Comparison of ENCODE assay signal across 22 mouse cellular contexts in the genomic region with DNA sequence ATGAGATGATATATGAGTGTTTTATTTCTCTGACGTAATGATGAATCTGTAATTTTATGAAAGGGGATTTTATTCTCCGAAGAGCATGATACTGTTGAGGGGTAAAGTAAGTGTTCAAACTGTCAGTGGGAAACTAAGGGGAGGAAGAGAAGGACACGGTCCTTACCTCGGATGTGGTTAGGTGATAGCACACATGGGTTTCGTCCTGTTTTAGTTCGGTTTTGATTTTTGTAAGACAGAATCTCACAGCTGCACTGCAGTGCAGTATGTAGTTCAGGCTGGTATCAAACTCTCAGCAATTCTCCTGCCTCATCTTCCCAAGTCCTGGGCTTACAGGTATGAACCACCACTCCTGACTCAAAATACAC. TPM values are rescaled to one million over a fixed set of nuclear protein-coding genes. Genes with fewer than 3 reads are reported as not detected.
A peak's percentile ranks its signal among the peaks of the same experiment; 100 is the strongest.
DNase-seq lines count a peak whose midpoint lies in the region; ATAC-seq and TF ChIP-seq lines count a peak whose summit lies in the region.
"Had no signal": no experiment of that assay in that cellular context is flagged by ENCODE, and none has a peak within 500 bp of the region (broad histone marks: within the 10 kb centered on the region; RNA-seq: fewer than 3 reads in every experiment).

No protein-coding gene starts in this region.

- TF ChIP-seq CTCF in spleen, adult 2 months (IDR thresholded peaks at IDR 0.05; ENCODE audit: extremely low read depth, insufficient read depth, insufficient read length, insufficient replicate concordance), result no peak
- TF ChIP-seq CTCF in CH12.LX (conservative IDR thresholded peaks at IDR 0.05 in 1 of 2, IDR thresholded peaks at IDR 0.05 in 1 of 2; ENCODE audit: low read depth in 2 of 2, low read length in 2 of 2), result no peak

- peak overlapping the region; percentile 87 for H3K4me2 ChIP-seq in CH12.LX (ENCODE audit: insufficient read depth, low read depth, poor library complexity, severe bottlenecking)
- H3K4me2 ChIP-seq: forebrain, embryonic 13.5 days; hindbrain, embryonic 13.5 days; liver, embryonic 13.5 days; midbrain, embryonic 15.5 days; neural tube, embryonic 13.5 days had no signal

- ATAC-seq in megakaryocyte, adult 5-6 weeks (ENCODE audit: poor library complexity, severe bottlenecking), result 0 out of 2 replicates have a peak, but pooled peaks have one; percentile 18
- ATAC-seq: forebrain, embryonic 13.5 days; midbrain, embryonic 15.5 days had no signal

- H3K79me2 ChIP-seq in CH12.LX (replicated peaks; ENCODE audit: control insufficient read depth, extremely low read depth, insufficient read depth, poor library complexity, severe bottlenecking), result no peaks in the 10 kb centered on the region

- TF ChIP-seq EP300 in CH12.LX (IDR thresholded peaks at IDR 0.05; ENCODE audit: low read length), result peak; percentile 84

- H3K4me3 ChIP-seq in spleen, adult 2 months (ENCODE audit: extremely low read depth, insufficient read depth, insufficient read length), result no peak overlapping the region
- H3K4me3 ChIP-seq in CH12.LX (replicated peaks in 1 of 3; ENCODE audit: low read depth in 2 of 3, low read length in 2 of 3, poor library complexity in 1 of 3), result no peak overlapping the region
- H3K4me3 ChIP-seq: forebrain, embryonic 13.5 days; heart, adult 2 months; hindbrain, embryonic 13.5 days; liver, embryonic 13.5 days; megakaryocyte, embryonic 14.5 days; midbrain, embryonic 15.5 days; neural tube, embryonic 13.5 days had no signal

- in situ Hi-C loops in CH12.LX (cut with MboI; ENCODE audit: low pct_ligation_motif_present, low pct_unique_long_range_greater_than_20kb, low sequenced_read_pairs), result no loop called here

- H3K36me3 ChIP-seq in spleen, adult 2 months (ENCODE audit: control insufficient read depth, insufficient read depth, low read length), result no peaks in the 10 kb centered on the region
- H3K36me3 ChIP-seq in CH12.LX (replicated peaks in 1 of 2; ENCODE audit: control insufficient read depth in 1 of 2, insufficient read depth in 1 of 2, low read length in 1 of 2), result no peaks in the 10 kb centered on the region
- H3K36me3 ChIP-seq: hindbrain, embryonic 13.5 days; liver, embryonic 13.5 days; midbrain, embryonic 15.5 days; neural tube, embryonic 13.5 days had no signal

- TF ChIP-seq RAD21 in CH12.LX (IDR thresholded peaks at IDR 0.05; ENCODE audit: low read depth, low read length), result no peak; the same call in 1 of the 2 replicates

- 13% methylated on average over 6 of the region's 6 CpGs for WGBS in spleen, adult 2 months

- peaks cover 15% of the 10 kb centered on the region for H3K4me1 ChIP-seq in spleen, adult 2 months (ENCODE audit: control insufficient read depth, insufficient read depth, insufficient read length)
- H3K4me1 ChIP-seq in CH12.LX (ENCODE audit: control insufficient read depth in 1 of 2, insufficient read depth in 2 of 2), result peaks cover 6 to 54% of the 10 kb centered on the region in 2 experiments

- DNase-seq in spleen, adult 2 months (ENCODE audit: low read depth in 1 of 2, low spot score in 2 of 2), result peak in 1 of 2 experiments; percentile 22
- DNase-seq in spleen, postnatal 4 days (ENCODE audit: low spot score in 2 of 2), result no peak
- peak; percentile 52 for DNase-seq in CH12.LX (ENCODE audit: extremely low read depth)
- no peak for DNase-seq in left cerebral cortex, postnatal 25 days (ENCODE audit: low spot score in 2 of 2)
- no peak for DNase-seq in gastrocnemius, adult 8-10 months (ENCODE audit: low spot score in 2 of 2)
- no peak for DNase-seq in layer of hippocampus, postnatal 10 days (ENCODE audit: low spot score in 2 of 2)
- DNase-seq: adrenal gland, postnatal 25 days; cerebellum, adult 8-10 months; cerebellum, postnatal 36 days; gastrocnemius, postnatal 25 days; heart, adult 2 months; liver, embryonic 13.5 days; lung, adult 2 months; lung, postnatal 14 days; right cerebral cortex, postnatal 4 days; thymus, postnatal 25 days had no signal

- peak overlapping the region; percentile 40 for H3K9ac ChIP-seq in CH12.LX (ENCODE audit: insufficient read depth, low read depth)
- H3K9ac ChIP-seq: forebrain, embryonic 13.5 days; hindbrain, embryonic 13.5 days; liver, embryonic 13.5 days; midbrain, embryonic 15.5 days; neural tube, embryonic 13.5 days had no signal

- no peaks in the 10 kb centered on the region for H3K9me3 ChIP-seq in CH12.LX (replicated peaks; ENCODE audit: low read length)
- H3K9me3 ChIP-seq: forebrain, embryonic 13.5 days; hindbrain, embryonic 13.5 days; liver, embryonic 13.5 days; megakaryocyte, embryonic 14.5 days; midbrain, embryonic 15.5 days; neural tube, embryonic 13.5 days had no signal

- intact Hi-C loops in left cerebral cortex, postnatal 25 days (cut with DNase I), result no loop called here

- H3K27me3 ChIP-seq in spleen, adult 2 months (ENCODE audit: control insufficient read depth, insufficient read depth, low read length), result no peaks in the 10 kb centered on the region
- H3K27me3 ChIP-seq in CH12.LX (replicated peaks), result no peaks in the 10 kb centered on the region
- H3K27me3 ChIP-seq: forebrain, embryonic 13.5 days; hindbrain, embryonic 13.5 days; liver, embryonic 13.5 days; megakaryocyte, embryonic 14.5 days; midbrain, embryonic 15.5 days; neural tube, embryonic 13.5 days had no signal

- dilution Hi-C loops in CH12.LX (cut with MboI; ENCODE audit: extremely low pct_ligation_motif_present, extremely low pct_unique_long_range_greater_than_20kb, low sequenced_read_pairs), result no loop called here

- peak overlapping the region; percentile 11; the same call in 1 of the 2 replicates for H3K27ac ChIP-seq in spleen, adult 2 months (ENCODE audit: insufficient read depth, low read length)
- H3K27ac ChIP-seq in CH12.LX (ENCODE audit: insufficient read depth, low read depth), result peak overlapping the region; percentile 57; the same call in 1 of the 2 replicates
- H3K27ac ChIP-seq: forebrain, embryonic 13.5 days; heart, adult 2 months; hindbrain, embryonic 13.5 days; midbrain, embryonic 15.5 days; neural tube, embryonic 13.5 days had no signal

- TF ChIP-seq POLR2A in spleen, adult 2 months (IDR thresholded peaks at IDR 0.05; ENCODE audit: low read depth, low read length), result peak; percentile 31; the same call in 1 of the 2 replicates
- TF ChIP-seq POLR2A in CH12.LX (IDR thresholded peaks at IDR 0.05; ENCODE audit: low read depth, low read length), result peak; percentile 26; the same call in 1 of the 2 replicates

TF ChIP-seq in CH12.LX, 34 proteins besides CTCF, POLR2A, EP300 and RAD21:
- TF ChIP-seq ETS1 (conservative IDR thresholded peaks at IDR 0.05; ENCODE audit: low read depth, low read length), result peak; percentile 31; the same call in 1 of the 2 replicates
- no peak for TF ChIP-seq UBTF (IDR thresholded peaks at IDR 0.05; ENCODE audit: low read depth, low read length)
- TF ChIP-seq TCF12 (IDR thresholded peaks at IDR 0.05; ENCODE audit: low read depth, low read length), result peak; percentile 47; the same call in 1 of the 2 replicates
- 0 out of 2 replicates have a peak, but pooled peaks have one; percentile 63 for TF ChIP-seq JUND (conservative IDR thresholded peaks at IDR 0.05; ENCODE audit: low read depth, low read length)
- TF ChIP-seq MEF2A (IDR thresholded peaks at IDR 0.05; ENCODE audit: borderline replicate concordance, low read depth, low read length), result peak; percentile 61; the same call in 1 of the 2 replicates
- TF ChIP-seq SIN3A (IDR thresholded peaks at IDR 0.05; ENCODE audit: low read length), result no peak
- peak; percentile 45 for TF ChIP-seq MAX (IDR thresholded peaks at IDR 0.05; ENCODE audit: low read length)
- TF ChIP-seq IRF4 (IDR thresholded peaks at IDR 0.05; ENCODE audit: low read depth, low read length), result peak; percentile 57
- no peak for TF ChIP-seq KAT2A (IDR thresholded peaks at IDR 0.05; ENCODE audit: insufficient replicate concordance, low read length)
- no peak for TF ChIP-seq GABPA (IDR thresholded peaks at IDR 0.05; ENCODE audit: insufficient replicate concordance, low read depth, low read length)
- no peak for TF ChIP-seq ZC3H11A (IDR thresholded peaks at IDR 0.05; ENCODE audit: low read depth, low read length)
- TF ChIP-seq BHLHE40 (IDR thresholded peaks at IDR 0.05; ENCODE audit: low read depth, low read length), result peak; percentile 66; the same call in 1 of the 2 replicates
- peak; percentile 50; the same call in 1 of the 2 replicates for TF ChIP-seq MYC (IDR thresholded peaks at IDR 0.05; ENCODE audit: low read depth, low read length)

RNA-seq across cellular contexts. Expression of gene Bmp2k, which starts 34.6 kb away (rescaled TPM):
- polyA plus RNA-seq in spleen, adult 2 months (2012; rRNA removed), result 32.6 and 33.3 TPM in 2 replicates
- 8.9 and 9.7 TPM in 2 replicates for total RNA-seq in CH12.LX (2012; rRNA removed)
- 9.1 and 9.6 TPM in 2 replicates for total RNA-seq in CH12.LX (2014; rRNA removed)
- polyA plus RNA-seq in CH12.LX (2012; ENCODE audit: insufficient read length, low read depth), result 7.5 and 7.9 TPM in 2 replicates
- total RNA-seq in megakaryocyte, adult 5-6 weeks (2015), result 67.8 and 74.8 TPM in 2 replicates
- 33.7 and 43.9 TPM in 2 replicates for total RNA-seq in megakaryocyte, adult 5-6 weeks (2017)
- 10 to 100 TPM; 12.7 to 13.2 TPM for total RNA-seq in left cerebral cortex, postnatal 25 days (2021)
- total RNA-seq in gastrocnemius, adult 8-10 months (2022), result 10 to 100 TPM; 11.8 to 14.4 (median 13.5) TPM
- total RNA-seq in layer of hippocampus, postnatal 10 days (2021), result 10 to 100 TPM; 14.6 to 15.2 TPM
